Mouse (Mus musculus) spleen, postnatal 4 days (tissue): ENCODE measurements at regions not wholly inside any gene's neighbourhood (a gene's known extent, or its start where the extent isn't known, plus 50 kb on each side); places are given as distances from the start of the nearest gene placed in this dataset.

ENCODE experiments used
- DNase-seq, 2 experiments: peaks; one replicate each; pipeline ENCODE4 v3.0.0; 2022; ENCODE audit warnings: low spot score in 2 of 2

GRCm38 (mm10) chr4:7142781-7143180 lies 1096.1 kb downstream of the Car8 start:
- DNase-seq = no peak

DNA sequence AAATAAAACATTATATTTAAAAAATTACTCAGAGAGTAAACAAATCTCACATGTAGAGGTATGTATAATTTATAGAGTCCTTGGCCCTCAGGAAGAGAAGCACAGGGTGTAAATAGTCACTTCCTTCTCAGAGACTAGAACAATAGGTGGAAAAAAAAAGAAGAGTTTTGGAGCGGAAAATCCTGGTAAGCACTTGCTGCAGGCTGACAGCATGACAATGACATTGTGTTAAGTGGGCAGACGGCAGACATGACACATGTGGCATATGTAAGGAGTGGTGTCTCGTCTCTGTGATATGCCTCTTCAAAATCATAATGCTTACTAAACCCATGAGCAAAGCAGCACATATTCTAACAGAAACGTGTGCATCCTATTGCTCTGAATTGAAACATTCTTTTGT lies 1126.7 kb downstream of the Car8 start:
- no peak for DNase-seq

DNA sequence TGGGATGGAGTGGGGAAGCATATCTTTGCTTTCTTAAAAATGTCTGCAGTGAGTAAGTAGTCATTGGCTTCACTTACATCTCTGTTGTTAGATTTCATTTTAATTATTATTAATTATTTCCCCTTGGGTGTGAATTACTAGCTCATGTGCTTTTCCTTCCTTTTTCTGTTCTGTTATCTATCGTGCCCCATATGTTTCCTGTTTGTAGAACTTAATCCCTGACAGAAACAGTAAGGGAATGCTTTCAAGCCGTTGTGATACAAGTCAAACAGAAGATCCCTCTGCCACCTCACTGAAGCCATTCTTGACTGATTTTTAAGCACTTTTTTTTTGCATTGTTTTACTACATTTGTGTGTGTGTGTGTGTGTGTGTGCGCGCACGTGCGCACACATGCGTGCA lies 1145.9 kb downstream of the Car8 start:
- DNase-seq = no peak

GRCm38 (mm10) chr4:7091201-7091814 lies 1147.5 kb downstream of the Car8 start:
- no peak for DNase-seq
